Mouse (Mus musculus) gastrocnemius, postnatal 4 days (tissue): ENCODE measurements at regions not wholly inside any gene's neighbourhood (a gene's known extent, or its start where the extent isn't known, plus 50 kb on each side); places are given as distances from the start of the nearest gene placed in this dataset.

ENCODE experiments used
- DNase-seq, 2 experiments: peaks; one replicate each; pipeline ENCODE4 v3.0.0; 2021 to 2022; ENCODE audit warnings: low spot score in 2 of 2, mixed read lengths in 2 of 2

- DNase-seq = no peak
Observed at GRCm38 (mm10) chr10:100882584-100882983, 292.3 kb downstream of the 1700017N19Rik start.

GRCm38 (mm10) chr10:100922976-100923375 is 332.7 kb downstream of the 1700017N19Rik start:
- no peak for DNase-seq

DNA sequence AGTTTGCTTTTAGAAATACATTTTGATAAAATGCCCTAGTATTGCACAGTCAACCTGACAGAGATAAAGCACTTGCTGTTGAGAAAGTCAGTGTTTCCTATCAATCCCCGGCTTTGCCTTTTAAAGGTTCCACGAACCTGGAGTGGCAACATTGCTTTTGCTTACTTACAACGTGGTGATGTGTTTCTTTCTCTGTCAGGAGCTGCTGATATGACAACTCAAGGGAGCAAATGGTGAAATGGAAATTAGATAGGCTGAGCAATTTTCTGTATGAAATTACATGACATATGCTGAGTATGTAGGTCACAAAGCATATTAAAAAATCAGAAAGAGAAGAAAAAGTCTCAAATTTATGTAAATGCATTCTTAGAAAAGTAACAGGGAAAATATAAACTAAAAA is 336.8 kb downstream of the 1700017N19Rik start:
- DNase-seq = no peak

- no peak for DNase-seq
Observed at GRCm38 (mm10) chr10:100931739-100932138, 341.5 kb downstream of the 1700017N19Rik start.

DNA sequence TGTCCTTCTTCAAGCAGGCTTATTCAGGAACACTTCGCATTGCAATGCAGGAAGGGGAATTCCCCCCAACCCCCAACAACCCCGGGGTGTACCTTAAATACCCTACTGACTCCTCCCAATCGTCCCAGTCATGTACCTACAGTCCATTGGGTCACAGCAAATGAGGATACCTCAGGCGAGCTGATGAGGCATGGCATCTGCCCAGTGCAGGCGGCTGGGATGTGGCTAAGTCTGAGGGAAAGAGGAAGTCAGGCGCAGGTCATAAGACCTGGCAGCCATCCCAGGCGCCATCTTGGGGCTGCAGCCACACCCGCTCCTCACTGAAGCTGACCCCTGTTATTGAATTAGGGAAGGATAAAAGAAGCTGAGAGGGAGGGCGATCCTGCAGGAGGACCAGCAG is 368.1 kb downstream of the 1700017N19Rik start:
- DNase-seq = no peak

DNA sequence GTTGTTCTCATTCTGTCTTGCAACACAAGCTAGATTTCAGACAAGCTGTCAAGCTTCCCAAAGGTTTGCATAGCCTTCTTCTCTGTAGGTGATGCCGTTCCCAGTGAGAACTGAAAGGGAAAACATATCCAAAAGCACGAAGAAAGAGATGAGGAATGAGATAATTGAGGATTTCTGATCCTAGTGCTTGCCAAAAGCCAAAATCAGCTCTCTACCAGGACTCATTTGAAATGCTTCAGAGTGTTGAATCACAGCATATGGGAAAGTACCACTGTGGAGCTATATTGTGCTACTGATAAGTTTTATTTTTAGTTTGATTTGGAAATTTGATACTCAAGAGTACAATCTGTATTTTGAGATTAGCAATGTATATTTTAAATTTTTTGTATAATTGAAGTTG is 413.2 kb downstream of the 1700017N19Rik start:
- DNase-seq = no peak

GRCm38 (mm10) chr10:101004687-101005086 is 414.4 kb downstream of the 1700017N19Rik start:
- DNase-seq = no peak

DNA sequence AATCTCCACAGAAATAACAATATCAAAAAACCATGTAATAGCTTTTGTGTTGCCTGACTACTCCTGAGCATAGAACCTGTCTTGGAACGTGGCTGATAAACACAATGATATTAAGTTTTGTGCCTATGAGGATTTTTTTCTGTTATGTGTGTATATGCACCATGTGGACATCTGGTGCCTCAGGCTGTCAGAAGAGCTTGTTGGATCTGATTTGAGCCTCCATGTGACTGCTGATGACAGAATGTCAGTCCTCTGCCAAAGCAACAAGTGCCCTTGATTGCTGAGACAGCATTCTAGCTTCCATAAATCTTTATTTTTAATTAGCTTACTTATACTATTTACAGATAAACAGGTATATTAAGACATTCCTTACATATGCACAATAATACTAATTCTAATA is 425.1 kb downstream of the 1700017N19Rik start:
- no peak for DNase-seq

GRCm38 (mm10) chr10:101038630-101039029 is 448.3 kb downstream of the 1700017N19Rik start:
- DNase-seq = no peak

DNA sequence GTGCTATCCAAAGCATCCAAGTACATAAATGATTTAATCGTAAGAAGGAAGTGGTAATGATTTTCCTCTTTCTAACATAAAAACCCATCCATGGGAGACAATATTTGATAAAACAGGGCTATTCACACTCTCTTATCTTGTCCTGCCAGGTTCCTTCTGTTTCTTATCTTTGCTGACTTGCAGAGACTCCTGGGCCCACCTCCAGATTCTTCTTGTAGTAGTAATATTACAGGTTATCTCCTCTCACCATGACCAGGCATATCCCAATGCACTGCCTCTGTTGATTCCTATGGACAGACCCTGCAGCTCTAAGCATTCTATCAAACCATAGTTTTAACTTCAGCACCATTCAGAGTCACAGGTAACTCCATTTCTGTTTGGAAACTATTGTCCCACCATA is 448.8 kb downstream of the 1700017N19Rik start:
- no peak for DNase-seq
